Mouse (Mus musculus) small intestine, adult 2 months (tissue): ENCODE results near the gene Sh3pxd2a.

Source experiments
- CTCF ChIP-seq: fragments of 200-500 bp; IDR thresholded peaks from 2 replicates; pipeline ENCODE4 v1.5.1; 2012; ENCODE audit warnings: low read depth, mild to moderate bottlenecking, control low read depth, inconsistent platforms, low read length, moderate library complexity, mixed read lengths; ENCODE audit not compliant: insufficient replicate concordance, insufficient read length; ENCODE audit errors: extremely low read depth
- POLR2A ChIP-seq: fragments of 200-500 bp; IDR thresholded peaks from 2 replicates; pipeline ENCODE4 v1.6.1; 2012; ENCODE audit warnings: low read depth, mild to moderate bottlenecking, control low read depth, inconsistent platforms, low read length, moderate library complexity

DNA sequence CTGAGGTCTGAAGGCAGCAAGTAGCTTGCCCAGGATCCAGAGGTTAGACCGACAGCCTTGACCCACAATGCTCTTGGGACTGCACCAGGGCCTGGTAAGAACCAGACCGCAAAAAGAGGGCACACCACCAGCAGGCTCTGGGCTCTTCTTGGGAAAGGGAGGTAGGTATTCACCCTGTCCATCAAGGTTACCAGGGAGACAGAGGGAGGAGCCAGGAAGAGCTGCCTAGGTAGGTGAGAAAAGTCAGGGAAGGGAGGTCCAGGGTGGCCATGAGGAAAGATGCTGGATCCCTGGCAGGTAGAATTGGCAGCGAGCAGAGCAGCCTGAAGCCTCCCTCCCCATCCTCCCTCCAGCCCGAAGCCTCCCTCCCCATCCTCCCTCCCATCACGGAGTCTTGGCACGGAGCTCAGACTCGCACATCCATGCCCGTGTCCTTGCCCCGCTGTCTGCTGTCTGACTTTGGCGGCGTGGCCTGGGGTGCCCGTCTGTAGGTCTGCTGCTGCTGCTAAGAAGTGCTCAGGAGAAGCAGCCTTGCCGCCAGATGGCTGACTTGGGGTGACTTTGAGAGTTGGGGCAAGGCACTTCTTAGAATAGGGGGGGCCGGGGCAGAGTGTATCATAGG lies 115.7 kb downstream of the Sh3pxd2a start:
- TF ChIP-seq CTCF (no peak), POLR2A (no peak)
